Mouse (Mus musculus) heart, adult 2 months (tissue): ENCODE measurements at regions not wholly inside any gene's neighbourhood (a gene's known extent, or its start where the extent isn't known, plus 50 kb on each side); places are given as distances from the start of the nearest gene placed in this dataset.

ENCODE experiments used
- CTCF ChIP-seq: fragments of 200-600 bp; IDR thresholded peaks from 2 replicates; pipeline ENCODE4 v1.8.1; 2022; ENCODE audit warnings: antibody characterized with exemption, mild to moderate bottlenecking, moderate library complexity
- EP300 ChIP-seq: fragments of 200-500 bp; IDR thresholded peaks from 2 replicates; pipeline ENCODE4 v1.6.1; 2011; ENCODE audit warnings: low read depth, low read length, control low read depth; ENCODE audit not compliant: insufficient read depth
- POLR2A ChIP-seq: fragments of 200-500 bp; IDR thresholded peaks from 2 replicates; pipeline ENCODE4 v1.6.1; 2011; ENCODE audit warnings: mild to moderate bottlenecking, low read depth, low read length, control low read depth; ENCODE audit not compliant: insufficient read depth

- TF ChIP-seq POLR2A (no peak), CTCF (no peak), EP300 (no peak)
Observed at GRCm38 (mm10) chr17:82583801-82584200, 631.3 kb upstream of the Pkdcc start.
